In the genomic region with DNA sequence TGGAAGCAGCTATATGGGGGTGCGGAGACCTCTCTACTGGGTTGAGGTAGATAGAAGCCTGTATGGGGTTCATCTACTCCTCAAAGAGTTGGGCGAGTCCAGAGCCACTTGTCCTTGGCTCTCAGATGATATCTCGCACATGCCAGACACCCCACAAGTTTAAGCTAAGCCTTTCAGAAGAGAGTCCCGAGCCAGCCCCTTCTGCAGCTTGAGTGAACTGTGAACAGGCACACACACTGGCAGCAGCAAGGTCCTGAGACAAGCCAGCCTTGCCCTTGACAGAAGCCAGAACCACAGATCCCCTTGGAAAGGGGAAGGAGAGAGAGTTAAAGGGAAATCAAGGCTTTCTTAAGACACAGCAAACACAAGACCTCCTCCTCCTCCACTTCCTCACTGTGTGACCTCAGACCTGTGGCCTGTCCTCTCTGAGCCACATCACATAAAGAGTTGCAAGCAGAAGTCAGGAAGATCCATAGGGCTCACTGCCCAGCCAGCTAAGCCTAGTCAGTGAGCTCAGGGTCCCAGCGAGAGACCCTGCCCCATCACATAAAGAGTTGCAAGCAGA, we compare ENCODE assay signal across 13 mouse cellular contexts. TPM values are rescaled to one million over a fixed set of nuclear protein-coding genes. Genes with fewer than 3 reads are reported as not detected.
DNase-seq lines count a peak whose midpoint lies in the region; ATAC-seq and TF ChIP-seq lines count a peak whose summit lies in the region.
"Had no signal": no experiment of that assay in that cellular context is flagged by ENCODE, and none has a peak within 500 bp of the region (broad histone marks: within the 10 kb centered on the region; RNA-seq: fewer than 3 reads in every experiment).

No protein-coding gene starts in this region.

- no peak for DNase-seq in heart, postnatal 36 days
- DNase-seq in lung, adult 2 months: no peak
- DNase-seq in lung, postnatal 10 days: no peak
- peak; percentile 43 for DNase-seq in skeletal muscle tissue, adult 2 months (ENCODE audit: low read depth, low spot score)
- no peak for DNase-seq in thymus, postnatal 10 days (ENCODE audit: low spot score in 2 of 2)
- DNase-seq in cerebellum, adult 9-11 months: no peak
- DNase-seq: adrenal gland, postnatal 10 days; cerebellum, adult 2 months; liver, embryonic 13.5 days; thymus, postnatal 14 days had no signal

- peaks cover 33% of the 10 kb centered on the region for H3K27me3 ChIP-seq in heart, embryonic 14.5 days (ENCODE audit: control insufficient read depth, insufficient read depth, low read length)

- H3K4me3 ChIP-seq in heart, embryonic 14.5 days (ENCODE audit: control insufficient read depth in 1 of 2, insufficient read depth in 1 of 2, low read depth in 1 of 2, low read length in 2 of 2): no peak overlapping the region
- H3K4me3 ChIP-seq in lung, adult 2 months (replicated peaks; ENCODE audit: extremely low read depth, low read depth, low read length): peak overlapping the region; percentile 66
- H3K4me3 ChIP-seq: forebrain, embryonic 13.5 days; liver, embryonic 13.5 days had no signal

- TF ChIP-seq POLR2A in lung, adult 2 months (IDR thresholded peaks at IDR 0.05; ENCODE audit: borderline replicate concordance, extremely low read depth, low read depth, low read length): no peak

- 43% methylated on average over 5 of the region's 5 CpGs for WGBS in heart, embryonic 14.5 days
- WGBS in lung, adult 2 months: 67% methylated on average over 5 of the region's 5 CpGs

- no peak for TF ChIP-seq CTCF in lung, adult 2 months (IDR thresholded peaks at IDR 0.05; ENCODE audit: insufficient read depth, low read length)

- no peak overlapping the region for H3K9ac ChIP-seq in heart, embryonic 14.5 days (ENCODE audit: low read length)
- H3K9ac ChIP-seq: forebrain, embryonic 13.5 days; liver, embryonic 13.5 days had no signal

- ATAC-seq in heart, embryonic 14.5 days (ENCODE audit: insufficient number of reproducible peaks, insufficient read depth, low FRiP score, low read depth): no peak
- peak; percentile 43 for ATAC-seq in granulocyte monocyte progenitor cell, adult 5-6 weeks (replicated peaks; ENCODE audit: poor library complexity, severe bottlenecking)
- ATAC-seq: forebrain, embryonic 13.5 days had no signal

- intact Hi-C loops in heart, postnatal 36 days (cut with DNase I): no loop called here

- H3K9me3 ChIP-seq in heart, embryonic 14.5 days (ENCODE audit: control insufficient read depth, low read length): no peaks in the 10 kb centered on the region
- H3K9me3 ChIP-seq: forebrain, embryonic 13.5 days; liver, embryonic 13.5 days had no signal

- peak overlapping the region; percentile 6; the same call in 1 of the 2 replicates for H3K4me2 ChIP-seq in heart, embryonic 14.5 days (ENCODE audit: low read length)
- H3K4me2 ChIP-seq: forebrain, embryonic 13.5 days; liver, embryonic 13.5 days had no signal

- H3K36me3 ChIP-seq in heart, embryonic 14.5 days (ENCODE audit: control insufficient read depth, insufficient read depth, low read length): no peaks in the 10 kb centered on the region
- H3K36me3 ChIP-seq: liver, embryonic 13.5 days had no signal

- H3K27ac ChIP-seq in heart, embryonic 14.5 days (replicated peaks in 1 of 2; ENCODE audit: control insufficient read depth in 1 of 2, insufficient read depth in 1 of 2, low read depth in 2 of 2, low read length in 2 of 2): no peak overlapping the region
- H3K27ac ChIP-seq: forebrain, embryonic 13.5 days; liver, embryonic 13.5 days had no signal

- H3K4me1 ChIP-seq in heart, embryonic 14.5 days (ENCODE audit: control insufficient read depth in 2 of 2, insufficient read depth in 2 of 2, low read length in 2 of 2): peaks cover 6 to 14% of the 10 kb centered on the region in 2 experiments; a peak in 1 of 4 replicates
- H3K4me1 ChIP-seq in lung, adult 2 months (ENCODE audit: control insufficient read depth, insufficient read depth, low read length): no peaks in the 10 kb centered on the region

RNA-seq across cellular contexts. Expression of a gene that starts 1.5 kb away (rescaled TPM):
- polyA plus RNA-seq in heart, embryonic 14.5 days (2014; fragmentation: Nextera tagmentation; extraction: Ambion mirVana): 2.2 and 2.6 TPM in 2 replicates
- 10 to 100 TPM; 23.7 to 35.7 TPM for total RNA-seq in heart, postnatal 36 days (2021)
- 271 and 341 TPM in 2 replicates for polyA plus RNA-seq in lung, adult 2 months (2012; rRNA removed)
- total RNA-seq in granulocyte monocyte progenitor cell, adult 5-6 weeks (2014; fragmentation: Nextera tagmentation): 1.7 TPM in 1 of 2 replicates, not detected in the other
- total RNA-seq in granulocyte monocyte progenitor cell, adult 5-6 weeks (2017): not detected in 2 replicates

Comparison
In these comparisons a context has a peak if more than half of its experiments do, and no peak if none do; other contexts are left out.
1. RNA of a gene that starts 1.5 kb away (total RNA-seq): 23.7 to 35.7 TPM in heart, postnatal 36 days; 1.7 TPM in granulocyte monocyte progenitor cell, adult 5-6 weeks; every median in the first group is over 4 times any median in the second.